Mouse (Mus musculus): ENCODE results near the gene Pias3.
"Not testable (repeated sequence)": the region's sequence is repeated elsewhere in the genome, so short reads cannot be mapped to it uniquely, and the experiment has no call there.

The Pias3 gene

GRCm38 (mm10) chr3:96696198-96696765 is at the start of gene Pias3:
Pias3 (plus strand) TSS chr3:96696384.
- DNase-seq: peak; percentile 99

- no peak for DNase-seq
Observed at GRCm38 (mm10) chr3:96647365-96647764, 48.8 kb upstream of the Pias3 start.

- no peak for DNase-seq
Observed at GRCm38 (mm10) chr3:96660901-96661300, 35.3 kb upstream of the Pias3 start.

GRCm38 (mm10) chr3:96662731-96663316 is 33.4 kb upstream of the Pias3 start:
- no peak for DNase-seq

- peak; percentile 96 for DNase-seq
Observed at GRCm38 (mm10) chr3:96663432-96664239, 32.5 kb upstream of the Pias3 start.

- DNase-seq: not testable (repeated sequence)
Observed at GRCm38 (mm10) chr3:96665732-96666363, 30.3 kb upstream of the Pias3 start.

- no peak for DNase-seq
Observed at GRCm38 (mm10) chr3:96666916-96667315, 29.3 kb upstream of the Pias3 start.

GRCm38 (mm10) chr3:96667316-96667715 is 28.9 kb upstream of the Pias3 start:
- DNase-seq: no peak

- no peak for DNase-seq
Observed at GRCm38 (mm10) chr3:96668424-96669067, 27.6 kb upstream of the Pias3 start.

- DNase-seq: peak; percentile 98
Observed at GRCm38 (mm10) chr3:96669727-96670468, 26.3 kb upstream of the Pias3 start, which contains the start of gene Ankrd35. Ankrd35 (plus strand) TSS chr3:96670131.

- no peak for DNase-seq
Observed at GRCm38 (mm10) chr3:96671519-96671918, 24.7 kb upstream of the Pias3 start.

GRCm38 (mm10) chr3:96673514-96673913 is 22.7 kb upstream of the Pias3 start:
- no peak for DNase-seq

- DNase-seq: no peak
Observed at GRCm38 (mm10) chr3:96674442-96674841, 21.7 kb upstream of the Pias3 start.

- DNase-seq: no peak
Observed at GRCm38 (mm10) chr3:96675171-96675570, 21.0 kb upstream of the Pias3 start.

- no peak for DNase-seq
Observed at GRCm38 (mm10) chr3:96675690-96676089, 20.5 kb upstream of the Pias3 start.

- DNase-seq: no peak
Observed at GRCm38 (mm10) chr3:96678456-96678855, 17.7 kb upstream of the Pias3 start.

- peak; percentile 84 for DNase-seq
Observed at GRCm38 (mm10) chr3:96679159-96679674, 17.0 kb upstream of the Pias3 start.

GRCm38 (mm10) chr3:96680269-96680956 is 15.8 kb upstream of the Pias3 start:
- peak; percentile 72 for DNase-seq

GRCm38 (mm10) chr3:96683496-96683895 is 12.7 kb upstream of the Pias3 start:
- DNase-seq: peak; percentile 81

GRCm38 (mm10) chr3:96684151-96684821 is 11.9 kb upstream of the Pias3 start:
- DNase-seq: peak; percentile 93

- DNase-seq: no peak
Observed at GRCm38 (mm10) chr3:96684822-96685156, 11.4 kb upstream of the Pias3 start.

Data from heart, adult 11 months (tissue).